Mouse (Mus musculus): ENCODE results near the gene Ube2l6. TPM values are rescaled to one million over a fixed set of nuclear protein-coding genes. Genes with fewer than 3 reads are reported as not detected.

The Ube2l6 gene
- polyA plus RNA-seq, 1 experiment from 2014 or later, result 31.8 TPM

Other genes starting within 250 kb of the Ube2l6 start
- gene Ctnnd1, start 148.1 kb upstream of the Ube2l6 start, polyA plus RNA-seq (2015; fragmentation: Nextera tagmentation; extraction: Ambion mirVana), result 42.7 and 45.7 TPM in 2 replicates
- 0.22 and 0.45 TPM in 2 replicates for gene Btbd18, start 139.7 kb upstream of the Ube2l6 start, polyA plus RNA-seq (2015; fragmentation: Nextera tagmentation; extraction: Ambion mirVana)
- 310 and 320 TPM in 2 replicates for gene Selenoh, start 128.1 kb upstream of the Ube2l6 start, polyA plus RNA-seq (2015; fragmentation: Nextera tagmentation; extraction: Ambion mirVana)
- gene Gm28635, start 120.8 kb upstream of the Ube2l6 start, polyA plus RNA-seq (2015; fragmentation: Nextera tagmentation; extraction: Ambion mirVana), result not detected in 2 replicates
- gene Med19, start 120.4 kb upstream of the Ube2l6 start, polyA plus RNA-seq (2015; fragmentation: Nextera tagmentation; extraction: Ambion mirVana), result 32.2 and 34.5 TPM in 2 replicates
- gene Tmx2, start 119.7 kb upstream of the Ube2l6 start, polyA plus RNA-seq (2015; fragmentation: Nextera tagmentation; extraction: Ambion mirVana), result 111 and 113 TPM in 2 replicates
- 25.6 and 27.8 TPM in 2 replicates for gene Zdhhc5, start 83.6 kb upstream of the Ube2l6 start, polyA plus RNA-seq (2015; fragmentation: Nextera tagmentation; extraction: Ambion mirVana)
- gene Clp1, start 71.5 kb upstream of the Ube2l6 start, polyA plus RNA-seq (2015; fragmentation: Nextera tagmentation; extraction: Ambion mirVana), result 39.7 and 41.0 TPM in 2 replicates
- 10.2 and 11.2 TPM in 2 replicates for gene Ypel4, start 64.8 kb upstream of the Ube2l6 start, polyA plus RNA-seq (2015; fragmentation: Nextera tagmentation; extraction: Ambion mirVana)
- gene Gm19426, start 55.2 kb upstream of the Ube2l6 start, polyA plus RNA-seq (2015; fragmentation: Nextera tagmentation; extraction: Ambion mirVana), result 11.4 and 12.9 TPM in 2 replicates
- gene Serping1, start 23.4 kb upstream of the Ube2l6 start, polyA plus RNA-seq (2015; fragmentation: Nextera tagmentation; extraction: Ambion mirVana), result 25.4 and 30.1 TPM in 2 replicates
- 0.14 and 0.27 TPM in 2 replicates for gene Smtnl1, start 23.8 kb downstream of the Ube2l6 start, polyA plus RNA-seq (2015; fragmentation: Nextera tagmentation; extraction: Ambion mirVana)
- gene Timm10, start 28.2 kb downstream of the Ube2l6 start, polyA plus RNA-seq (2015; fragmentation: Nextera tagmentation; extraction: Ambion mirVana), result 47.8 and 51.3 TPM in 2 replicates
- 16.8 and 18.9 TPM in 2 replicates for gene Slc43a1, start 40.0 kb downstream of the Ube2l6 start, polyA plus RNA-seq (2015; fragmentation: Nextera tagmentation; extraction: Ambion mirVana)
- 0.65 and 1.1 TPM in 2 replicates for gene Rtn4rl2, start 87.9 kb downstream of the Ube2l6 start, polyA plus RNA-seq (2015; fragmentation: Nextera tagmentation; extraction: Ambion mirVana)
- gene Slc43a3, start 137.8 kb downstream of the Ube2l6 start, polyA plus RNA-seq (2015; fragmentation: Nextera tagmentation; extraction: Ambion mirVana), result 32.8 and 37.4 TPM in 2 replicates
- 0.23 and 0.65 TPM in 2 replicates for gene Prg2, start 181.6 kb downstream of the Ube2l6 start, polyA plus RNA-seq (2015; fragmentation: Nextera tagmentation; extraction: Ambion mirVana)
- not detected in 2 replicates for gene Prg3, start 189.4 kb downstream of the Ube2l6 start, polyA plus RNA-seq (2015; fragmentation: Nextera tagmentation; extraction: Ambion mirVana)
- 297 and 301 TPM in 2 replicates for gene Ssrp1, start 238.4 kb downstream of the Ube2l6 start, polyA plus RNA-seq (2015; fragmentation: Nextera tagmentation; extraction: Ambion mirVana)
- gene P2rx3, start 238.6 kb downstream of the Ube2l6 start, polyA plus RNA-seq (2015; fragmentation: Nextera tagmentation; extraction: Ambion mirVana), result 1.0 and 1.1 TPM in 2 replicates
- gene Tnks1bp1, start 249.2 kb downstream of the Ube2l6 start, polyA plus RNA-seq (2015; fragmentation: Nextera tagmentation; extraction: Ambion mirVana), result 28.7 and 43.9 TPM in 2 replicates

Data from limb, embryonic 13.5 days (tissue).